Mouse (Mus musculus) G1E (cell line): ENCODE measurements around the gene Lhfpl2.

Experiments
- CTCF ChIP-seq: IDR thresholded peaks from 2 replicates; pipeline ENCODE4 v1.5.1; 2012; ENCODE audit warnings: low read depth, low read length, inconsistent platforms, mixed read lengths
- GATA1 ChIP-seq: IDR thresholded peaks from 2 replicates; pipeline ENCODE4 v1.6.1; 2012; ENCODE audit warnings: borderline replicate concordance, low read length, inconsistent platforms, mixed read lengths
- POLR2AphosphoS5 ChIP-seq: IDR thresholded peaks from 2 replicates; pipeline ENCODE4 v1.6.1; 2012; ENCODE audit warnings: low read depth, low read length, inconsistent platforms; ENCODE audit not compliant: insufficient replicate concordance
- TAL1 ChIP-seq: conservative IDR thresholded peaks from 2 replicates; pipeline ENCODE4 v1.6.1; 2012; ENCODE audit warnings: low read depth, low read length, inconsistent platforms, mixed read lengths

DNA sequence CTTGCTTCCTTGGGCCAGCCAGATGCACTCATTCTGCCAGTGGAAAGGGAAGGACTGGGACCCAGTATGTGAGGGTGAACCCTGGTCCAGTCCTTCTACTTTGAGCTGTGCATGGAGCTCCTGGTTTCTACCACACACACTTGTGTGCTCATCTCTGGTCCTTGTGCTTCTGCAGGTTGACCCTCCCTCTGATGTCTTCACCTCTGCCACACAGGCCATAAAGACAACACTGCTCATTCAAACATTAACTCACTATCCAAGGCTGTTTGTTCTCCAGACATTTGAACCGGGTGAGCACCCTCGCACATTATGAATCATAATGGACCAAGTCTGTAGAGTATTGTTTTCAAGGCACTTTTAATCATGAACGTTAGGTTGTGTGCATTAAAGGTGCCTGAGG, 37.0 kb downstream of the Lhfpl2 start:
- TF ChIP-seq CTCF (no peak), GATA1 (no peak), TAL1 (no peak), POLR2AphosphoS5 (no peak)
